Mouse (Mus musculus) midbrain, embryonic 14.5 days (tissue): ENCODE data around the gene Tunar. TPM values are rescaled to one million over a fixed set of nuclear protein-coding genes. Genes with fewer than 3 reads are reported as not detected.
A peak's percentile ranks its signal among the peaks of the same experiment; 100 is the strongest.

Source experiments
- ATAC-seq: fragments of 200-750 bp; cut with Nextera tagmentation; 2 replicates; pipeline ENCODE4 v1.8.0; 2017; ENCODE audit warnings: moderate number of reproducible peaks, moderate library complexity; ENCODE audit not compliant: low FRiP score, low TSS enrichment
- DNase-seq: peaks from one replicate; pipeline ENCODE4 v3.0.0-alpha.2; 2015
- H3K27ac ChIP-seq: fragments of 300-500 bp; sonication (generic); replicated peaks from 2 replicates; pipeline ENCODE4 v1.5.1; 2014; ENCODE audit warnings: mild to moderate bottlenecking, low read depth, low read length, moderate library complexity
- H3K27me3 ChIP-seq: fragments of 300-500 bp; sonication (generic); 2 replicates; pipeline ENCODE4 v1.6.1; 2014; ENCODE audit warnings: low read length, control low read depth, mixed read lengths; ENCODE audit not compliant: control insufficient read depth, insufficient read depth
- H3K36me3 ChIP-seq: fragments of 300-500 bp; sonication (generic); 2 replicates; pipeline ENCODE4 v1.6.1; 2014; ENCODE audit warnings: low read length, control low read depth; ENCODE audit not compliant: control insufficient read depth, insufficient read depth
- H3K4me1 ChIP-seq: fragments of 300-500 bp; sonication (generic); 2 replicates; pipeline ENCODE4 v1.6.1; 2014; ENCODE audit warnings: mild to moderate bottlenecking, antibody characterized with exemption, low read length, control low read depth; ENCODE audit not compliant: control insufficient read depth, insufficient read depth
- H3K4me2 ChIP-seq: fragments of 300-500 bp; sonication (generic); 2 replicates; pipeline ENCODE4 v1.6.1; 2014; ENCODE audit warnings: mild to moderate bottlenecking, low read length, moderate library complexity
- H3K4me3 ChIP-seq: fragments of 300-500 bp; sonication (generic); replicated peaks from 2 replicates; pipeline ENCODE4 v1.5.1; 2014; ENCODE audit warnings: low read depth, low read length
- H3K9ac ChIP-seq: fragments of 300-500 bp; sonication (generic); replicated peaks from 2 replicates; pipeline ENCODE4 v1.6.1; 2014; ENCODE audit warnings: mild to moderate bottlenecking, low read length, moderate library complexity
- H3K9me3 ChIP-seq: fragments of 300-500 bp; sonication (generic); 2 replicates; pipeline ENCODE4 v1.6.1; 2016; ENCODE audit warnings: low read length, control low read depth, mixed read lengths; ENCODE audit not compliant: control insufficient read depth
- WGBS: fragments of 180-500 bp; shearing (Covaris S2); extraction: QIAGEN DNeasy Blood & Tissue Kit; methylation state at CpG from one replicate; pipeline ENCODE4 v1.1.7; 2014; 5-methylcytosine and 5-hydroxymethylcytosine counted together
- polyA plus RNA-seq: library from polyadenylated mRNA; unstranded; fragments of >200 nt; fragmentation: Nextera tagmentation; extraction: Ambion mirVana; gene quantifications from 2 replicates; pipeline ENCODE4 v1.2.1, GENCODE M21; 2014

The Tunar gene
- polyA plus RNA-seq, 1 experiment from 2014 or later, result 15.5 TPM

DNA sequence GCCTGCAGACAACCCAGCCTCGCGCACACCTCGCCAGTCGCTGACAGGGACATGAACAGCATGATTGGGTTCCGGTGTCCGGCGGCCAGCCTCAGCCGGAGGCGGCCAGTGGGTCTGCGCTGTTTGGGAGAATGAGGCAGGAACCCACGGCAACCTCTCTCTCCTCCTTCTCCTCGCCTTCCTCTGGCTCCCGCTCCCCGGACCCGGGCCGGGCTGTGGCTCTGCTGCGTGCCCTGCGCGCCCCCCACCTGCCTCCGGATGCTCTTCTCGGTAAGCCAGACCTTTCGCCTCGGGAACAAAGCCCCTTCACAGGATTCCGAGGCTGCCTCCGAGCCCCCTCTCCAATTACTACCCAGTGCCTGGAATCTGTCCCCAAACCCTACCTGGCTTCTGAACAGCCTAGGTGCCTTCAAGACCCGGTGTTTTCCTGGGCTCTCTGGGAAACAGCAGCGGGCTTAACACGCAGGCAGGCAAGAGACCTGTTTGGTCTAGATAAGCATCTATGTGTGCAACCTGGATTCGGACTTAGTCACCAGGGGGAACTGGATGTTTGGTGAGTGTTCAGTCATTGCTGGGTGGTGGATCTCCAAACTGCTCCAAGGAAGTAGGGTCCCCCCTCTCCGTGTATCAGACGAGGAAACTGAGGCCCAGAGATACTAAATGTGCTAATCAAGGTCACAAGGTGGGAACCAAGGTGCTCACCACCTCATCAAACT is 3.8 kb downstream of the Tunar start:
- Histone ChIP-seq H3K4me3 (peak overlapping the region; percentile 72), H3K9ac (peak overlapping the region; percentile 80), H3K36me3 (no peaks in the 10 kb centered on the region), H3K9me3 (no peaks in the 10 kb centered on the region), H3K27me3 (no peaks in the 10 kb centered on the region), H3K4me2 (peak overlapping the region; percentile 93), H3K4me1 (peaks cover 21% of the 10 kb centered on the region), H3K27ac (peak overlapping the region; percentile 85)
- ATAC-seq (no peak), DNase-seq (peak; percentile 59)
- 4% methylated on average over 31 of the region's 31 CpGs for WGBS

DNA sequence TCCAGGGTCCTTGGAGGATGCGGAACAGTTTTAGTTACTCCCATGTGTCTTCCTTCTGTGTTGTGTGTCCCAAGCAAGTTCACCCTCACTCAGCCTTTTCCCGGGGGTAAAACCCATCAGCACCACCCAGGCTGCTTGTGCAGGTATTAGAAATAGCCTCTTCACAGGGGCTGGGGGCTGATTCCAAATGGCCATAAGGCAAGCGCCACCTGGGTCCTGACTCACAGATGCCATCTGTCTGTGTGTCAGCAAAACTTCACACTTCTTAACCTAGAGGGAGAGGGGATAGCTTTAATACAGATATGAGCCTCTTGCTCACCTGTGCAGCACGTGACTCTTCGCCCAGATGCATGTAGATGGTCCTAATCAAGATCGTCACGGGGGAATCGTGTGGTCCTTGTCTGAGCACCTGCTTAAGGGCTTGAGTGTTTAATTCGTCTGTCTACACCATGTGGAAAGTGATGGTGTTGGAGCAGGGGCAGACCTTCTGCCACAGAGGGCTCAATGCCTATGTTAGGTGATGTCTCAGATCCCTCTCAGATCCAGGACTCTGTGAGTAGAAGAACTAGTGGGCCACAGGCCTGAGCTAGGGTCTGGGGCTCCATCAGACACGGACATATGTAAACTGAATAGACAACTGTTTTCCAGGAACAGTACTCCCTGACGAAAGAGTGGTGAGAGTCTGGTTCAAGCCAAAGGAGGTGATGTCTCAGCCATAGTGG is 4.7 kb downstream of the Tunar start:
- H3K36me3 ChIP-seq, result no peaks in the 10 kb centered on the region
- H3K9me3 ChIP-seq, result no peaks in the 10 kb centered on the region
- H3K4me1 ChIP-seq, result peaks cover 21% of the 10 kb centered on the region
- peak overlapping the region; percentile 93 for H3K4me2 ChIP-seq
- DNase-seq (no peak), ATAC-seq (no peak)
- 82% methylated on average over 11 of the region's 11 CpGs for WGBS
- H3K27ac ChIP-seq, result no peak overlapping the region
- no peak overlapping the region for H3K9ac ChIP-seq
- peak overlapping the region; percentile 72 for H3K4me3 ChIP-seq
- H3K27me3 ChIP-seq, result no peaks in the 10 kb centered on the region

GRCm38 (mm10) chr12:105341523-105341922 is 7.9 kb downstream of the Tunar start:
- no peak overlapping the region for H3K4me2 ChIP-seq
- DNase-seq (no peak), ATAC-seq (no peak)
- H3K27me3 ChIP-seq, result no peaks in the 10 kb centered on the region
- 26% methylated on average over 9 of the region's 9 CpGs for WGBS
- peaks cover 14% of the 10 kb centered on the region for H3K4me1 ChIP-seq
- no peak overlapping the region for H3K4me3 ChIP-seq
- no peak overlapping the region for H3K27ac ChIP-seq
- H3K9me3 ChIP-seq, result no peaks in the 10 kb centered on the region
- no peak overlapping the region for H3K9ac ChIP-seq
- no peaks in the 10 kb centered on the region for H3K36me3 ChIP-seq

DNA sequence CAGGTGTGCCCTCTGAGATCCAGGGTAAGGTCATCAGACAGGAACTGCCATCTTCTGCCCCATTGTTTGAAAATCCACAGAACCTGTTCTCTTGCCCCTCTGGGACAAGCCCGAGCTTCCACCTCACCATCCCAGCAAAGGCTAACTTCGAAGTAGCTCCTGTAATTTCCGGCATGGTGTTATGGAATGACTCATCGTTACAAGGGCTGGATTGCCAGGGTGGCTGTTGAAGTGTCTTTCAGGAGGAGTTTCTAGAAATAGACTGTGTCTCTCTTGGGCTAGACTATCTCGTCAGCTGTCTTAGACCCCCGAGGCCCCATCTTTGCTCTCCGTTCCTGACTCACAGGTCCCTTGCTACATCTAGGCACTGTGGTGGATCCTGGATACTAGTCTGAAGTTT is 10.8 kb downstream of the Tunar start:
- no peak overlapping the region for H3K9ac ChIP-seq
- WGBS, result 88% methylated on average over 7 of the region's 7 CpGs
- no peak for DNase-seq
- no peak for ATAC-seq
- no peak overlapping the region for H3K4me3 ChIP-seq
- H3K36me3 ChIP-seq, result no peaks in the 10 kb centered on the region
- H3K4me1 ChIP-seq, result 0 out of 2 replicates have a peak, but pooled peaks cover under 1% of the 10 kb centered on the region
- H3K27ac ChIP-seq, result no peak overlapping the region
- H3K27me3 ChIP-seq, result no peaks in the 10 kb centered on the region
- H3K4me2 ChIP-seq, result no peak overlapping the region
- no peaks in the 10 kb centered on the region for H3K9me3 ChIP-seq

- Histone ChIP-seq H3K4me2 (no peak overlapping the region), H3K4me1 (no peaks in the 10 kb centered on the region), H3K36me3 (no peaks in the 10 kb centered on the region), H3K4me3 (no peak overlapping the region), H3K9ac (no peak overlapping the region), H3K27me3 (no peaks in the 10 kb centered on the region), H3K9me3 (no peaks in the 10 kb centered on the region), H3K27ac (no peak overlapping the region)
- WGBS, result 78% methylated on average over 4 of the region's 4 CpGs
- ATAC-seq (no peak), DNase-seq (no peak)
These were observed 13.2 kb downstream of the Tunar start for GRCm38 (mm10) chr12:105346861-105347260.

DNA sequence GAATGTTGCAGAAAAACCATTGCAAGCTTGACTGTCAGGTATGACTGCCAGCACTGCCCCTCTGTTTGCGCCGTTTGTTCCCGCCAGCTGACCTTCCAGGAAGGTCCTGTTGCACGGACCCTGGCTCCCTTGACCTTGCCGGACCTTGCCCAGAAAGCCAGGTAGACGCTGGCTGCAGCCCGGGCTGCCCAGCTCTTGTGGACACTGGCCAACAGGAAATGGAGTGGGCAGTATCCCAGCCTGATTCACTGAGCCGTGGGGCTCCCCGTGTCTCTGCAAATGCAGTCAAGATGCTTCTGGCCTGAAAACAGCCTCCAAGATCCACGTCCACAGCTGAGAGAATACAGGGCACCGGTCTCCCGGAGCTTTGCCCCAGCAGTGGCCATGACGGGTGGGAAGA is 13.6 kb downstream of the Tunar start:
- Histone ChIP-seq H3K36me3 (no peaks in the 10 kb centered on the region), H3K9me3 (no peaks in the 10 kb centered on the region), H3K9ac (no peak overlapping the region), H3K27ac (no peak overlapping the region), H3K4me3 (no peak overlapping the region), H3K27me3 (no peaks in the 10 kb centered on the region), H3K4me1 (no peaks in the 10 kb centered on the region), H3K4me2 (no peak overlapping the region)
- no peak for ATAC-seq
- WGBS, result 89% methylated on average over 13 of the region's 13 CpGs
- no peak for DNase-seq

- H3K9me3 ChIP-seq, result no peaks in the 10 kb centered on the region
- no peak overlapping the region for H3K9ac ChIP-seq
- no peak for ATAC-seq
- H3K4me1 ChIP-seq, result no peaks in the 10 kb centered on the region
- no peak overlapping the region for H3K27ac ChIP-seq
- H3K27me3 ChIP-seq, result no peaks in the 10 kb centered on the region
- no peak overlapping the region for H3K4me2 ChIP-seq
- no peak overlapping the region for H3K4me3 ChIP-seq
- H3K36me3 ChIP-seq, result no peaks in the 10 kb centered on the region
- DNase-seq, result peak; percentile 38
- WGBS, result 77% methylated on average over 9 of the region's 9 CpGs
These were observed 20.6 kb downstream of the Tunar start for GRCm38 (mm10) chr12:105354266-105354665.

GRCm38 (mm10) chr12:105354772-105355171 is 21.1 kb downstream of the Tunar start:
- H3K36me3 ChIP-seq, result no peaks in the 10 kb centered on the region
- H3K9ac ChIP-seq, result no peak overlapping the region
- ATAC-seq (no peak), DNase-seq (no peak)
- no peaks in the 10 kb centered on the region for H3K4me1 ChIP-seq
- no peak overlapping the region for H3K27ac ChIP-seq
- 85% methylated on average over 8 of the region's 8 CpGs for WGBS
- no peaks in the 10 kb centered on the region for H3K9me3 ChIP-seq
- H3K27me3 ChIP-seq, result no peaks in the 10 kb centered on the region
- H3K4me3 ChIP-seq, result no peak overlapping the region
- no peak overlapping the region for H3K4me2 ChIP-seq

- no peaks in the 10 kb centered on the region for H3K4me1 ChIP-seq
- ATAC-seq (no peak), DNase-seq (no peak)
- H3K4me3 ChIP-seq, result no peak overlapping the region
- no peak overlapping the region for H3K4me2 ChIP-seq
- H3K27ac ChIP-seq, result no peak overlapping the region
- 91% methylated on average over 13 of the region's 13 CpGs for WGBS
- H3K9ac ChIP-seq, result no peak overlapping the region
- no peaks in the 10 kb centered on the region for H3K27me3 ChIP-seq
- H3K36me3 ChIP-seq, result no peaks in the 10 kb centered on the region
- no peaks in the 10 kb centered on the region for H3K9me3 ChIP-seq
These were observed 23.1 kb downstream of the Tunar start for GRCm38 (mm10) chr12:105356781-105357180.
